Mouse (Mus musculus): ENCODE results near the gene Fam53b.

- no peak for TF ChIP-seq CTCF (IDR thresholded peaks at IDR 0.05; ENCODE audit: borderline replicate concordance, extremely low read depth, insufficient read depth, insufficient read length)
- no peak for TF ChIP-seq POLR2A (IDR thresholded peaks at IDR 0.05; ENCODE audit: borderline replicate concordance, extremely low read depth, insufficient read depth, insufficient read length, poor library complexity, severe bottlenecking)
Observed at GRCm38 (mm10) chr7:132842455-132842854, 28.8 kb upstream of the Fam53b start.

All from brain, embryonic 14.5 days (tissue).